Mouse (Mus musculus): Measurements from ENCODE around the gene Gm30191. TPM values are rescaled to one million over a fixed set of nuclear protein-coding genes. Genes with fewer than 3 reads are reported as not detected.

Gm30191 gene
- total and polyA plus RNA-seq, 2 experiments: not detected

DNA sequence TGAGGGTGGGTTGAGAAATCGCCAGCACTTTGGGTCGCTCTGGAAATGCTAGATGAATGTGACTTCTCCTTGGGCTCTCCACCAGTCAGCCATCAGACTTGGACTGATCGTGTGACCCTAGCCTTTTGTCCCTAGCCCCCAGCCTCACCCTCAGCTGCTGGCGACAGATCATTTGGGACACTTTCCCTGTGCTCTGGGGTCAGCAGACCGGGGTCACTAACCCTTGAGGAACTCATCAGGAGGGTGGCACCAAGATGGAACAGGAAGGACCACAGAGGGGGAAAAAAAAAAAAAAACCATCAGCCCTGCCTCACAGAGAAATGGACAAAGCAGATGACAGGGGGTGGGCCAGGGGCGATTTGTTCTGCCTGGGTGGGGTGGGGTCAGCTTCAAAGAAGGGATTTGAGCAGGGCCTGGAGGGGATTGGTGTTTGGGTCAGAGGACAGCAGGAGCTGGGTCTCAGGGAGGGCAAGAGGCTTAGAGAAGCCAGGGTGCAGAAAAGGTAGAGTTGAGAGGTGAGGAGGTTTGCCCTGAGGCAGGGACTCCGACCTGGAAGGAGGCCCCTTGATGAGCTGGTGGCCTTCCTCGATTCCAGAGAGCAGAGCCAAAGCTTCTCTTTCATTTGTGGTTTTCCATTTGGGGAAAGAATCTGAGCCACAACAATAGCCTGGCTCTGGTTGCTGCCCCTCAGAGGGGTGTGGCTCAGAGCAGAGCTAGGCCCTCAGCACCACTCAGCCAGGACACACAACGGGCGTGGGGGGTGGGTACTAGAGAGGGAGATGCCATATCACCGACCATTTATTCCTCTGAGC lies 10.7 kb downstream of the Gm30191 start:
- Histone ChIP-seq H3K4me3 (ENCODE audit: insufficient read depth, low read depth, low read length) (no peak overlapping the region), H3K9ac (ENCODE audit: low read depth, low read length) (no peak overlapping the region), H3K27me3 (ENCODE audit: control insufficient read depth, insufficient read depth, low read length) (peaks cover 9% of the 10 kb centered on the region), H3K79me2 (ENCODE audit: control insufficient read depth, insufficient read depth, low read length) (no peaks in the 10 kb centered on the region), H3K36me3 (ENCODE audit: control insufficient read depth, insufficient read depth, low read length) (no peaks in the 10 kb centered on the region), H3K4me1 (ENCODE audit: control insufficient read depth, insufficient read depth, low read length) (no peaks in the 10 kb centered on the region), H3K27ac (replicated peaks; ENCODE audit: insufficient read depth, low read depth, low read length) (no peak overlapping the region)
- no peak for DNase-seq (ENCODE audit: extremely low read depth, low read depth, low spot score)
- 67% methylated on average over 11 of the region's 11 CpGs for WGBS
- no peak for TF ChIP-seq CTCF (IDR thresholded peaks at IDR 0.05; ENCODE audit: low read depth, low read length)
- no peak for TF ChIP-seq POLR2A (IDR thresholded peaks at IDR 0.05; ENCODE audit: extremely low read depth, insufficient read depth, low read length)

DNA sequence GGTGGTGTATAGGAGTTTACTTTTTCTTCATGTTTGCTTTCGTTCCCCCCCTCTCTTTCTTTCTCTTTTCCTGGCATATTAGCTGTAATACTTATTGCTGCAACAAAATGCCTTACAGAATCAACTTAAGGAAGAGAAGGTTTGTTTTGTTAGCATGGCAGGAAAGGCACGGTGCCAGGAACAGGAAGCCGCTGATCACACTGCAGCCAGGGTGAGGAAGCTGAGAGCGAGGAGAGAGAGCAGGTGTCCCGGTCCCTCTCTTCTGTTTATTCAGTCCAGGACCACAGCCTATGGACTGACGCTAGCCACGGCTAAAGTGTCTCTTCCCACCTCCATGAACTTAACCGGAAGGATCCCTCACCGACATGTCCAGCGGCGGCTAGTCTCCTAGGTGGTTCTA lies 11.6 kb downstream of the Gm30191 start:
- no peak overlapping the region for H3K9ac ChIP-seq (ENCODE audit: low read depth, low read length)
- no peak for DNase-seq (ENCODE audit: extremely low read depth, low read depth, low spot score)
- TF ChIP-seq CTCF (IDR thresholded peaks at IDR 0.05; ENCODE audit: low read depth, low read length) (no peak), POLR2A (IDR thresholded peaks at IDR 0.05; ENCODE audit: extremely low read depth, insufficient read depth, low read length) (no peak)
- no peak overlapping the region for H3K4me3 ChIP-seq (ENCODE audit: insufficient read depth, low read depth, low read length)
- no peaks in the 10 kb centered on the region for H3K79me2 ChIP-seq (ENCODE audit: control insufficient read depth, insufficient read depth, low read length)
- 55% methylated on average over 11 of the region's 11 CpGs for WGBS
- no peaks in the 10 kb centered on the region for H3K36me3 ChIP-seq (ENCODE audit: control insufficient read depth, insufficient read depth, low read length)
- no peaks in the 10 kb centered on the region for H3K4me1 ChIP-seq (ENCODE audit: control insufficient read depth, insufficient read depth, low read length)
- peaks cover 9% of the 10 kb centered on the region; the same call in 1 of the 2 replicates for H3K27me3 ChIP-seq (ENCODE audit: control insufficient read depth, insufficient read depth, low read length)
- H3K27ac ChIP-seq (replicated peaks; ENCODE audit: insufficient read depth, low read depth, low read length): no peak overlapping the region

DNA sequence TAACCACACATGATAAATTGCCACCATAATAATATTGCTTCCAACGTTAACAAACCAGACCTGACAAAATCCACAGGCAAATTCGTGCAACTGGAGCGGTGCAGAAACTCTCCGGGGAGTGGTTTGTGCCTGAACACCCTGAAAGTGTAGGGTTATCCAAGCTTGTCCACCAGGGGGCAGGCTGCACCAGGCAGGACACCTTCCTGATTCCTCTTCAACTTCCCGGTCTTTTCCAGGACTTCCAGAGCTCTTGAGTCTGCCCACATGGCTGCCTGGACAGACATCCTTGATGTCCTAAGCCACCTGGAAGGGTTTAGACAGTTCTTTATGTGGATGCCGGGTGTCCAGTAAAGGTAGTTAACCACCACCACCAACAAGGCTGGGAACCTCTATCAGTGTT lies 16.5 kb downstream of the Gm30191 start:
- Histone ChIP-seq H3K79me2 (ENCODE audit: control insufficient read depth, insufficient read depth, low read length) (no peaks in the 10 kb centered on the region), H3K4me1 (ENCODE audit: control insufficient read depth, insufficient read depth, low read length) (no peaks in the 10 kb centered on the region), H3K9ac (ENCODE audit: low read depth, low read length) (no peak overlapping the region), H3K27ac (replicated peaks; ENCODE audit: insufficient read depth, low read depth, low read length) (no peak overlapping the region), H3K27me3 (ENCODE audit: control insufficient read depth, insufficient read depth, low read length) (no peaks in the 10 kb centered on the region), H3K36me3 (ENCODE audit: control insufficient read depth, insufficient read depth, low read length) (no peaks in the 10 kb centered on the region), H3K4me3 (ENCODE audit: insufficient read depth, low read depth, low read length) (no peak overlapping the region)
- peak; percentile 90 for TF ChIP-seq CTCF (IDR thresholded peaks at IDR 0.05; ENCODE audit: low read depth, low read length)
- no peak for TF ChIP-seq POLR2A (IDR thresholded peaks at IDR 0.05; ENCODE audit: extremely low read depth, insufficient read depth, low read length)
- 31% methylated on average over 6 of the region's 6 CpGs for whole genome bisulfite sequencing
- peak; percentile 41 for DNase-seq (ENCODE audit: extremely low read depth, low read depth, low spot score)

DNA sequence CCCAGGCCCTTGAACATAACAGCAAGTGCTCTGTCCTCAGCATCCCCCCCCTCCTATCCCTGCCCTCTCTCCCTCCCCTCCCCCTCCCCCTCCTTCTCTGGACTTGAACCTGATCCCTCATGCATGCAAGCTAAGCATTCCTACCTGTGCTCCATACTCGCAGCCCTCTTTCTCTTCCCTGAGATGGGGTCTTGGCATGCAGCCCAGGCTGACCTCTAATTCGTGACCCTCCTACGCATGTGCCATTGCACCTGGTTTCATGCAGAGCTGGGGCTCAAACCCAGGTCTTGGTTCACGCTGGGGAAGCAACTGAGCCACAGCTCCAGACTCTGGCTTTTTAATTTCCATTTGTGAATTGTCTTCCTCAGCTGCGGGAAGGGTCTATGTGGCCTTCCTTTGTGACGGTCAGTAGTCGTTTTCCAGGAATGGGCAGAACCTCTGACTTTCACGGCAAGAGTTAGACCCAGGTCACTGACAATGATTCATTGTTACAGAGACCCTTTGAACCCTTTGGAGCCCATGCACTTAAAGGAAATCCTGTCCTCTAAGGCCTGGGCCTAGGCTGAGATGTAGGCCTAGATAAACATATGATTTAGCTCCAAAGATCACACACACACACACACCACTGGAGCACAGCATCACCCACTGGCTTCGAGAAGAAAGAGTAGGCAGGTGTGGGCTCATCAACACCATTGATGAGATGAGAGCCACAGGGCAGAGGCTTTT lies 19.3 kb downstream of the Gm30191 start:
- no peak for DNase-seq (ENCODE audit: extremely low read depth, low read depth, low spot score)
- 80% methylated on average over 9 of the region's 9 CpGs for WGBS
- no peak overlapping the region for H3K4me3 ChIP-seq (ENCODE audit: insufficient read depth, low read depth, low read length)
- H3K4me1 ChIP-seq (ENCODE audit: control insufficient read depth, insufficient read depth, low read length): no peaks in the 10 kb centered on the region
- no peaks in the 10 kb centered on the region for H3K36me3 ChIP-seq (ENCODE audit: control insufficient read depth, insufficient read depth, low read length)
- H3K9ac ChIP-seq (ENCODE audit: low read depth, low read length): no peak overlapping the region
- H3K27me3 ChIP-seq (ENCODE audit: control insufficient read depth, insufficient read depth, low read length): no peaks in the 10 kb centered on the region
- TF ChIP-seq CTCF (IDR thresholded peaks at IDR 0.05; ENCODE audit: low read depth, low read length) (no peak), POLR2A (IDR thresholded peaks at IDR 0.05; ENCODE audit: extremely low read depth, insufficient read depth, low read length) (no peak)
- no peaks in the 10 kb centered on the region for H3K79me2 ChIP-seq (ENCODE audit: control insufficient read depth, insufficient read depth, low read length)
- no peak overlapping the region for H3K27ac ChIP-seq (replicated peaks; ENCODE audit: insufficient read depth, low read depth, low read length)

DNA sequence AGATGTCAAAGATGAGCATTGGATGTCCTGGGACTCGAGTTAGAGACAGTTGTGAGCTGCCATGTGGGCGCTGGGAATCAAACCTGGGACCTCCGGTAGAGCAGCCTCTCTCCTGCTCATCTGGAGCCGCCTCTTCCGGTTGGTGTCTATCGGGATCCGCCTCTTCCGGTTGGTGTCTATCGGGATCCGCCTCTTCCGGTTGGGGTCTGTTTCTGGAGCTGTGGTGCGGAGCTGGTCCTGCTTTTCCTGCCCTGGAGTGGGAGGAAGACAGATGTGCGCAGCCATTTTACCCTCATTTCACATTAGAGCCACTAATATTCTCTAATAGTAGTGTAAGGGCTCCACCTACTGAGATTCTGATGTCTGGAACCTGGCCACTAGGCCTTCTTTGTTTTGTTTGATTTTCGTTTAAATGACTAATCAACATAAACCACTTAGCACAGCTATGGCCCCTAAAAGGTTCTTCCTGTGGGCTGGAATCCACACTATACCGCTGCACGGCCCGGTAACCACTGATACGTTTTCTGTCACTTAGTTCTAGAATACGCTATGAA lies 21.4 kb downstream of the Gm30191 start:
- Histone ChIP-seq H3K4me1 (ENCODE audit: control insufficient read depth, insufficient read depth, low read length) (no peaks in the 10 kb centered on the region), H3K4me3 (ENCODE audit: insufficient read depth, low read depth, low read length) (no peak overlapping the region), H3K36me3 (ENCODE audit: control insufficient read depth, insufficient read depth, low read length) (no peaks in the 10 kb centered on the region), H3K9ac (ENCODE audit: low read depth, low read length) (no peak overlapping the region), H3K27ac (replicated peaks; ENCODE audit: insufficient read depth, low read depth, low read length) (no peak overlapping the region), H3K27me3 (ENCODE audit: control insufficient read depth, insufficient read depth, low read length) (no peaks in the 10 kb centered on the region), H3K79me2 (ENCODE audit: control insufficient read depth, insufficient read depth, low read length) (no peaks in the 10 kb centered on the region)
- DNase-seq (ENCODE audit: extremely low read depth, low read depth, low spot score): no peak
- TF ChIP-seq CTCF (IDR thresholded peaks at IDR 0.05; ENCODE audit: low read depth, low read length) (no peak), POLR2A (IDR thresholded peaks at IDR 0.05; ENCODE audit: extremely low read depth, insufficient read depth, low read length) (no peak)
- WGBS: 84% methylated on average over 19 of the region's 19 CpGs

Measured in liver, adult 2 months (tissue).